Mouse (Mus musculus): ENCODE data around the gene Erc2. TPM values are rescaled to one million over a fixed set of nuclear protein-coding genes. Genes with fewer than 3 reads are reported as not detected.

Erc2 gene
- polyA plus RNA-seq, 1 experiment from 2014 or later: 4.3 TPM

- Histone ChIP-seq H3K36me3 (ENCODE audit: control insufficient read depth, insufficient read depth, low read length) (no peaks in the 10 kb centered on the region), H3K4me1 (ENCODE audit: control insufficient read depth, insufficient read depth, low read length) (peaks cover 3% of the 10 kb centered on the region; the same call in 1 of the 2 replicates), H3K4me2 (ENCODE audit: low read depth, low read length) (no peak overlapping the region), H3K27ac (ENCODE audit: low read length) (no peak overlapping the region), H3K27me3 (replicated peaks; ENCODE audit: control insufficient read depth, insufficient read depth, low read length) (no peaks in the 10 kb centered on the region), H3K4me3 (ENCODE audit: low read length) (no peak overlapping the region), H3K9me3 (ENCODE audit: control insufficient read depth, low read length) (no peaks in the 10 kb centered on the region), H3K9ac (ENCODE audit: low read depth, low read length) (no peak overlapping the region)
- ATAC-seq: no peak
- 41% methylated on average over 3 of the region's 3 CpGs for WGBS
These were observed 617.9 kb downstream of the Erc2 start for GRCm38 (mm10) chr14:28240111-28240510.

GRCm38 (mm10) chr14:28242743-28243142 lies 620.5 kb downstream of the Erc2 start:
- no peaks in the 10 kb centered on the region for H3K36me3 ChIP-seq (ENCODE audit: control insufficient read depth, insufficient read depth, low read length)
- no peak overlapping the region for H3K4me3 ChIP-seq (ENCODE audit: low read length)
- H3K27ac ChIP-seq (ENCODE audit: low read length): no peak overlapping the region
- no peaks in the 10 kb centered on the region for H3K27me3 ChIP-seq (replicated peaks; ENCODE audit: control insufficient read depth, insufficient read depth, low read length)
- H3K9ac ChIP-seq (ENCODE audit: low read depth, low read length): no peak overlapping the region
- 46% methylated on average over 3 of the region's 3 CpGs for WGBS
- no peak overlapping the region for H3K4me2 ChIP-seq (ENCODE audit: low read depth, low read length)
- no peak for ATAC-seq
- H3K9me3 ChIP-seq (ENCODE audit: control insufficient read depth, low read length): no peaks in the 10 kb centered on the region
- H3K4me1 ChIP-seq (ENCODE audit: control insufficient read depth, insufficient read depth, low read length): peaks cover 3% of the 10 kb centered on the region; the same call in 1 of the 2 replicates

GRCm38 (mm10) chr14:28243474-28243873 lies 621.2 kb downstream of the Erc2 start:
- Histone ChIP-seq H3K36me3 (ENCODE audit: control insufficient read depth, insufficient read depth, low read length) (no peaks in the 10 kb centered on the region), H3K4me2 (ENCODE audit: low read depth, low read length) (no peak overlapping the region)

GRCm38 (mm10) chr14:28262706-28263105 lies 640.5 kb downstream of the Erc2 start:
- H3K36me3 ChIP-seq (ENCODE audit: control insufficient read depth, insufficient read depth, low read length): no peaks in the 10 kb centered on the region
- no peak for ATAC-seq
- H3K4me2 ChIP-seq (ENCODE audit: low read depth, low read length): no peak overlapping the region
- no peak overlapping the region for H3K4me3 ChIP-seq (ENCODE audit: low read length)
- H3K27me3 ChIP-seq (replicated peaks; ENCODE audit: control insufficient read depth, insufficient read depth, low read length): no peaks in the 10 kb centered on the region
- no peak overlapping the region for H3K27ac ChIP-seq (ENCODE audit: low read length)
- 0 out of 2 replicates have a peak, but pooled peaks cover 2% of the 10 kb centered on the region for H3K4me1 ChIP-seq (ENCODE audit: control insufficient read depth, insufficient read depth, low read length)
- no peaks in the 10 kb centered on the region for H3K9me3 ChIP-seq (ENCODE audit: control insufficient read depth, low read length)
- no peak overlapping the region for H3K9ac ChIP-seq (ENCODE audit: low read depth, low read length)
- 47% methylated on average over 4 of the region's 4 CpGs for WGBS

More at GRCm38 (mm10) chr14:28243474-28243873, 621.2 kb downstream of the Erc2 start:
- Histone ChIP-seq H3K9me3 (ENCODE audit: control insufficient read depth, low read length) (no peaks in the 10 kb centered on the region), H3K27me3 (replicated peaks; ENCODE audit: control insufficient read depth, insufficient read depth, low read length) (no peaks in the 10 kb centered on the region), H3K27ac (ENCODE audit: low read length) (no peak overlapping the region), H3K4me3 (ENCODE audit: low read length) (no peak overlapping the region), H3K9ac (ENCODE audit: low read depth, low read length) (no peak overlapping the region), H3K4me1 (ENCODE audit: control insufficient read depth, insufficient read depth, low read length) (peaks cover under 1% of the 10 kb centered on the region; the same call in 1 of the 2 replicates)
- no peak for ATAC-seq
- WGBS: 94% methylated on average over 4 of the region's 4 CpGs

- no peaks in the 10 kb centered on the region for H3K36me3 ChIP-seq (ENCODE audit: control insufficient read depth, insufficient read depth, low read length)
- no peak overlapping the region for H3K9ac ChIP-seq (ENCODE audit: low read depth, low read length)
- no peak overlapping the region for H3K4me2 ChIP-seq (ENCODE audit: low read depth, low read length)
- H3K9me3 ChIP-seq (ENCODE audit: control insufficient read depth, low read length): no peaks in the 10 kb centered on the region
- no peak overlapping the region for H3K27ac ChIP-seq (ENCODE audit: low read length)
- 0 out of 2 replicates have a peak, but pooled peaks cover 2% of the 10 kb centered on the region for H3K4me1 ChIP-seq (ENCODE audit: control insufficient read depth, insufficient read depth, low read length)
- WGBS: 55% methylated on average over 2 of the region's 2 CpGs
- H3K4me3 ChIP-seq (ENCODE audit: low read length): no peak overlapping the region
- H3K27me3 ChIP-seq (replicated peaks; ENCODE audit: control insufficient read depth, insufficient read depth, low read length): no peaks in the 10 kb centered on the region
- no peak for ATAC-seq
These were observed 645.1 kb downstream of the Erc2 start for GRCm38 (mm10) chr14:28267367-28267766.

- H3K9ac ChIP-seq (ENCODE audit: low read depth, low read length): no peak overlapping the region
- no peak overlapping the region for H3K4me3 ChIP-seq (ENCODE audit: low read length)
- H3K27me3 ChIP-seq (replicated peaks; ENCODE audit: control insufficient read depth, insufficient read depth, low read length): no peaks in the 10 kb centered on the region
- no peaks in the 10 kb centered on the region for H3K9me3 ChIP-seq (ENCODE audit: control insufficient read depth, low read length)
- H3K4me2 ChIP-seq (ENCODE audit: low read depth, low read length): no peak overlapping the region
- H3K4me1 ChIP-seq (ENCODE audit: control insufficient read depth, insufficient read depth, low read length): no peaks in the 10 kb centered on the region
- no peak overlapping the region for H3K27ac ChIP-seq (ENCODE audit: low read length)
- no peak for ATAC-seq
- WGBS: 80% methylated on average over 8 of the region's 8 CpGs
- H3K36me3 ChIP-seq (ENCODE audit: control insufficient read depth, insufficient read depth, low read length): no peaks in the 10 kb centered on the region
These were observed 649.6 kb downstream of the Erc2 start for GRCm38 (mm10) chr14:28271846-28272245.

- Histone ChIP-seq H3K4me2 (ENCODE audit: low read depth, low read length) (no peak overlapping the region), H3K36me3 (ENCODE audit: control insufficient read depth, insufficient read depth, low read length) (no peaks in the 10 kb centered on the region), H3K27me3 (replicated peaks; ENCODE audit: control insufficient read depth, insufficient read depth, low read length) (no peaks in the 10 kb centered on the region), H3K9me3 (ENCODE audit: control insufficient read depth, low read length) (no peaks in the 10 kb centered on the region), H3K9ac (ENCODE audit: low read depth, low read length) (no peak overlapping the region), H3K27ac (ENCODE audit: low read length) (no peak overlapping the region), H3K4me1 (ENCODE audit: control insufficient read depth, insufficient read depth, low read length) (no peaks in the 10 kb centered on the region), H3K4me3 (ENCODE audit: low read length) (no peak overlapping the region)
- 79% methylated on average over 1 of the region's 1 CpGs for WGBS
- ATAC-seq: no peak
These were observed 651.4 kb downstream of the Erc2 start for GRCm38 (mm10) chr14:28273669-28274068.

GRCm38 (mm10) chr14:28274826-28275225 lies 652.6 kb downstream of the Erc2 start:
- Histone ChIP-seq H3K27me3 (replicated peaks; ENCODE audit: control insufficient read depth, insufficient read depth, low read length) (no peaks in the 10 kb centered on the region), H3K4me1 (ENCODE audit: control insufficient read depth, insufficient read depth, low read length) (no peaks in the 10 kb centered on the region), H3K27ac (ENCODE audit: low read length) (no peak overlapping the region), H3K9me3 (ENCODE audit: control insufficient read depth, low read length) (no peaks in the 10 kb centered on the region), H3K36me3 (ENCODE audit: control insufficient read depth, insufficient read depth, low read length) (no peaks in the 10 kb centered on the region), H3K4me3 (ENCODE audit: low read length) (no peak overlapping the region), H3K9ac (ENCODE audit: low read depth, low read length) (no peak overlapping the region), H3K4me2 (ENCODE audit: low read depth, low read length) (no peak overlapping the region)
- 66% methylated on average over 7 of the region's 7 CpGs for WGBS
- no peak for ATAC-seq

- Histone ChIP-seq H3K4me3 (ENCODE audit: low read length) (no peak overlapping the region), H3K27me3 (replicated peaks; ENCODE audit: control insufficient read depth, insufficient read depth, low read length) (no peaks in the 10 kb centered on the region), H3K4me1 (ENCODE audit: control insufficient read depth, insufficient read depth, low read length) (no peaks in the 10 kb centered on the region), H3K4me2 (ENCODE audit: low read depth, low read length) (no peak overlapping the region), H3K36me3 (ENCODE audit: control insufficient read depth, insufficient read depth, low read length) (no peaks in the 10 kb centered on the region), H3K9ac (ENCODE audit: low read depth, low read length) (no peak overlapping the region), H3K9me3 (ENCODE audit: control insufficient read depth, low read length) (no peaks in the 10 kb centered on the region), H3K27ac (ENCODE audit: low read length) (no peak overlapping the region)
- no peak for ATAC-seq
- WGBS: 84% methylated on average over 6 of the region's 6 CpGs
These were observed 656.7 kb downstream of the Erc2 start for GRCm38 (mm10) chr14:28278951-28279350.

GRCm38 (mm10) chr14:28280376-28280775 lies 658.1 kb downstream of the Erc2 start:
- Histone ChIP-seq H3K36me3 (ENCODE audit: control insufficient read depth, insufficient read depth, low read length) (no peaks in the 10 kb centered on the region), H3K4me2 (ENCODE audit: low read depth, low read length) (no peak overlapping the region), H3K27ac (ENCODE audit: low read length) (no peak overlapping the region), H3K27me3 (replicated peaks; ENCODE audit: control insufficient read depth, insufficient read depth, low read length) (no peaks in the 10 kb centered on the region), H3K9me3 (ENCODE audit: control insufficient read depth, low read length) (no peaks in the 10 kb centered on the region), H3K4me1 (ENCODE audit: control insufficient read depth, insufficient read depth, low read length) (no peaks in the 10 kb centered on the region), H3K9ac (ENCODE audit: low read depth, low read length) (no peak overlapping the region), H3K4me3 (ENCODE audit: low read length) (no peak overlapping the region)
- ATAC-seq: no peak
- 43% methylated on average over 1 of the region's 1 CpGs for WGBS

Data from intestine, embryonic 16.5 days (tissue).